Mouse (Mus musculus) erythroblast, embryonic 14.5 days (primary cell): ENCODE measurements around the gene Zgpat. TPM values are rescaled to one million over a fixed set of nuclear protein-coding genes. Genes with fewer than 3 reads are reported as not detected.

Source experiments
- H3K27me3 ChIP-seq: 2 replicates; pipeline ENCODE4 v1.6.1; 2012; ENCODE audit warnings: inconsistent platforms; ENCODE audit not compliant: control insufficient read depth
- H3K36me3 ChIP-seq: 2 replicates; pipeline ENCODE4 v1.6.1; 2012; ENCODE audit warnings: mild to moderate bottlenecking, inconsistent platforms; ENCODE audit not compliant: control insufficient read depth
- H3K4me1 ChIP-seq: 2 replicates; pipeline ENCODE4 v1.6.1; 2012; ENCODE audit warnings: inconsistent platforms; ENCODE audit not compliant: control insufficient read depth
- H3K4me3 ChIP-seq: replicated peaks from 2 replicates; pipeline ENCODE3; 2012; ENCODE audit warnings: moderate library complexity, mild to moderate bottlenecking, inconsistent platforms
- H3K9me3 ChIP-seq: 2 replicates; pipeline ENCODE4 v1.6.1; 2012; ENCODE audit warnings: low read length, inconsistent platforms, mixed read lengths; ENCODE audit not compliant: control insufficient read depth
- GATA1 ChIP-seq: IDR thresholded peaks from 2 replicates; pipeline ENCODE4 v1.6.1; 2012; ENCODE audit warnings: low read length, inconsistent platforms, mixed read lengths
- TAL1 ChIP-seq: IDR thresholded peaks from 3 replicates; pipeline ENCODE4 v1.6.1; 2012; ENCODE audit warnings: low read length, inconsistent platforms, mixed read lengths
- polyA plus RNA-seq: library from polyadenylated mRNA; stranded (reverse); fragments of >175 nt; gene quantifications from 2 replicates; pipeline ENCODE4 v1.2.3, GENCODE M21; 2012

Gene Zgpat
- polyA plus RNA-seq, 1 experiment = 1.1 TPM

DNA sequence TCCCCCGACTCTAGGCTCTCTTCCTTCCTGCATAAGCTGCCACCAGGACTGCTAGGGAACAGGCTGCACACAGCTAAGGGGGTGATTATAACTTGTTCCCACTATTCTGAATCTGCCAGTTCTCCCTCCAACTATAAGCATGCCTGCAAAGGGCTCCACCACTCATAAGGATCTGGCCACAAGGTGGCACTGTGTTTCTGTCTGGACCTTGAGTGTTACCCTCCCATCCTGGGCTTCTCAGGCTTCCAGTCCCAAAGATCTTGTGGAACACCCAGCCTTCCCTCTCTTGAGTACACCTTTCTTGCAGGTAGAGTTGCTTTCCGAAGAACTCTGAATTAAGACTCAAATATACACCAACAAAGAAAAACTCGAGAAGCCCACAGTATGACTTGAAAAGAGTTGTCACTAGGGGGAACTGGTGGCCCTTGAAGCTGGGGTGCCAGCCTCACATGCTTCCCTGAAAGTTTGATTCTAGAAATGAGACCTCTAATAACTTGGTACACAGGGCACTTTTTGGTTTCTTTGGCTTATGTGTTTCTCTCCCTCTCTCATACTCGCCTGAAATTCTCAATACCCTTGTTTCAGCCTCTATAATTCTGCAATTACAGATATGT lies 28.0 kb downstream of the Zgpat start:
- Histone ChIP-seq H3K36me3 (peaks cover 77% of the 10 kb centered on the region), H3K4me3 (no peak overlapping the region), H3K4me1 (no peaks in the 10 kb centered on the region), H3K9me3 (no peaks in the 10 kb centered on the region), H3K27me3 (no peaks in the 10 kb centered on the region)
- TF ChIP-seq TAL1 (no peak), GATA1 (no peak)

DNA sequence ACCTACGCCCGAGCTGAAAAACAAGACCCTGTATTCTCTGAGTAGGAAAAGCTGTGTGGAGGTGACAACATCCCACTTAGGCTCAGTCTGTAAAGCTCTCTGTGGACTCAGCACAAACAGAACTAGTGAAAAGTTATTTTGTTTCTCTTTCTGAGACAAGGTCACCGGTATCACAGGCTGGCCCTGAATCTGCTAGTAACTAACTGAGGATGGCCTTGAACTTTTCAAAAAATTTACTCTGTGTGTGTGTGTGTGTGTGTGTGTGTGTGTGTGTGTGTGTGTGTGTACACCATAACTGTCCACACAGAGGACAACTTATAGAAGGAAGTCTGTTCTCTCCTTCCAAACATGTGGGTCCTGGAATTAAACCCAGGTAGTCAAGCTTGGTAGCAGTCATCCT lies 29.4 kb downstream of the Zgpat start:
- no peak for TF ChIP-seq GATA1
- peaks cover 75% of the 10 kb centered on the region for H3K36me3 ChIP-seq
- H3K27me3 ChIP-seq = no peaks in the 10 kb centered on the region

DNA sequence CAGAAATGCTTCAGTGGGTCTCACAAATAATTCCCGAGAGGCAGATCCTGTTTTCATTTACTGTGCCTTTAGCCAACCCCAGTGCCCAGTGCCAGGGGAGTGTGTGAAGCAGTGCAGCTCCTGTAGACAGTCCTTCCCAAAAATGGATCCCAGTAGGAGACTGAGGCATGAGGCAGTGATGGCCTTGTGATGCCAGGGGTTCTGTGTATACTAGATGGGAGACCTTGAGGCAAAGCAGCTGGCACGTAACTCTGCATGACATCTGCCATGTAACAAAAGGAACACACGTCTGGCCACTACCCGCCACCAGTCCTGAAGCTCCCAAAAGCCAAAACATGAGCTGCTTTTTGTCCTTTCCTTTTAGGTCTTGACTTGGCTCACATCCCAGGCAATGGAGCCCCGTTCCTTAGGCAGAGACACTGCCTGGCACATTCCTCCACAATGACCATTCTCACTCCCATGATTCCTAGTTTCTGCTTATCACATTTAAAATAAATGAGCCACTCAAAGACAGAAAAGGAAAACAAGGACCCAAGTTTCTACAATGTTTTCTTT lies 32.6 kb downstream of the Zgpat start:
- TF ChIP-seq GATA1 = no peak
- TF ChIP-seq TAL1 = no peak
- Histone ChIP-seq H3K4me3 (no peak overlapping the region), H3K4me1 (peaks cover 11% of the 10 kb centered on the region), H3K36me3 (peaks cover 55% of the 10 kb centered on the region), H3K27me3 (no peaks in the 10 kb centered on the region), H3K9me3 (no peaks in the 10 kb centered on the region)

More for the DNA sequence above, 29.4 kb downstream of the Zgpat start:
- Histone ChIP-seq H3K9me3 (no peaks in the 10 kb centered on the region), H3K4me3 (no peak overlapping the region), H3K4me1 (no peaks in the 10 kb centered on the region; the same call in 1 of the 2 replicates)

DNA sequence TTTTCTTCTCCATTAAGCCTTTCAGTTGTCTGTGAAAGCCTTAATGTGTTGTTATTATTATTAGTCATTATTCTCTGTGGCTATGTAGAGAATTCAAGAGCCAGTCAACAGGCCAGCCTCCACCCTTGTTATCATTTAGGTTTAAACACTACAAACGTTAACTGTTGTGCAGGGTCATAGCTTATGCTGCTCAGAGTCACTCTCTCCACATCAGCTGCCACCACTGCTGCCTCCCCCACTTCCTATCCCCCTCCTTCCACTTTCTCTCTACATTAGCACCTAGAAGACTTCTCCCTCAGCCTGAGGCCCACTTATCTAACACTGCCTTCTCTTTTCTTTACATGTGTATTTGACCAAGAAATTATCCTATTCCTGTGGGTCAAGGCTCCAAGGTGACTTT lies 36.8 kb downstream of the Zgpat start:
- TF ChIP-seq TAL1 (no peak), GATA1 (no peak)
- peaks cover 45% of the 10 kb centered on the region for H3K36me3 ChIP-seq
- H3K4me3 ChIP-seq = no peak overlapping the region
- no peaks in the 10 kb centered on the region for H3K9me3 ChIP-seq
- no peaks in the 10 kb centered on the region for H3K27me3 ChIP-seq
- H3K4me1 ChIP-seq = peaks cover 20% of the 10 kb centered on the region

DNA sequence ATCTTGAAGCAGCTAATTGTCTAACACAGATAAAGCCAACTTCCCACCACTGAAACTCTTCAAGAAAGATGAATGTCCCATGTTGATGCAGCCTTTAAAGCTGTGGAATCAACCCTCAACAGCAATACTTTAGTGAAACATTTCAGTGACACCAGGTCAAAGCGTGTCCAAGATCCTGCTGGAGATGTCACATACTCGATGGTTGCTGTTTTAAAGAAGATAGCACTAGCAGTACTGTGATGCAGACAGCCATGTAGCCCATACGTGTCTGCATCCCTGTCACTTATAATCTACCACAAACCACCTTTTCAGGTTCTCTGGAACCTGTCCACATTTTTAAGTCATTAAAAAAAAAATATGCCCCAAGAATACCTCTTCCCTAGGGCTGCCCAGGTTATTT lies 39.0 kb downstream of the Zgpat start:
- Histone ChIP-seq H3K36me3 (peaks cover 55% of the 10 kb centered on the region), H3K27me3 (no peaks in the 10 kb centered on the region), H3K4me1 (peaks cover 20% of the 10 kb centered on the region), H3K9me3 (no peaks in the 10 kb centered on the region), H3K4me3 (no peak overlapping the region)
- no peak for TF ChIP-seq TAL1
- TF ChIP-seq GATA1 = no peak

DNA sequence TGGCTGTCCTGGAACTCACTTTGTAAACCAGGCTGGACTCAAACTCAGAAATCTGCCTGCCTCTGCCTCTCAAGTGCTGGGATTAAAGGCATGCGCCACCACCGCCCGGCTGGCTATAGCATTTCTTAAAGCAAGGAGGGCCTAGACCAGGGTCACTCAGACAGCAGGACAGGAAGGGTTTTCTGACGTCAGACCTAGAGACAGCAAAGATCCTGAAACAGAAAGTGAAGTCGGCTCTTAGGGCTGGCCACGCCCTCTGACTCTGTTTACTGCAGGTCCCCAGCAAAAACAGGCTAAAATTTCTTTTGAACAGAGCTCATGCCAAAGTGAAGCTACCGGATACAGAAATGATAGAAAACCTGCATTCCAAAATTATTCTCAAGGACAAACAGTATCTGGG lies 44.9 kb downstream of the Zgpat start:
- no peak overlapping the region for H3K4me3 ChIP-seq
- TF ChIP-seq TAL1 = no peak
- peaks cover 57% of the 10 kb centered on the region for H3K36me3 ChIP-seq
- H3K27me3 ChIP-seq = no peaks in the 10 kb centered on the region
- peaks cover 22% of the 10 kb centered on the region for H3K4me1 ChIP-seq
- no peaks in the 10 kb centered on the region for H3K9me3 ChIP-seq

DNA sequence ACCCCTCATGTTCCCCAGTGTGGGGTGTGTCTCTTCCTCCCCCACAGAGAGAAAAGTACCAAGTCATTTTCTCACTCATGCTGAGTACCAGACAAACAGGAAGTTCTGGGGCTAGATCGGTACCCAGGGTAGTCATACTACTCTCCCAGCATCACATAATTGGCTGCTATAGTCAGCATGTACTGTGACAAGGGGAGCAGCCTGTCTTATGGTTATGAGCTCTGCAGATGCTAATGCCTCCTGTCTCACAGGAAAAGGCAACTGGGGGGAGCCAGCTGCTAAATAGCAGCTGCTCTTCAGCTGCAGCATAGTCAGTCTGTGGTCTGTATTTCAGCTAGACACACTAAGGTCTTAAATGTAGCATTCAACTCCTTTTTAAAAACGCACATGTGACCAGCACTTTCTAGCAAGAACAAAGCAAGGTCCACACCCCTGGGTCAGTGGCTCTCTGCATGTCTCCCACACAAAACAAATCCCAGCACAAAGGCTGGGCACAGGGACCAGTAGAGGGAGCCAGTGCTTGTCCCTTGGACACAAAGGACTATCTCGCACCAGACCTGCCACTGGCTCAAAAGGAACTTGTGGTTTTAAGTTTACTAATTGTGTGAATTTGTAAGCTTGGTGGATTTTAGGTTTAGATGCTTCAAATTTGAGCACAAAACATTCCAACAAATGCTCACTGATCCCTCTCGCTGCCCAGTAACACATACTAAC lies 46.2 kb downstream of the Zgpat start:
- Histone ChIP-seq H3K36me3 (peaks cover 60% of the 10 kb centered on the region), H3K4me3 (no peak overlapping the region), H3K27me3 (no peaks in the 10 kb centered on the region), H3K4me1 (peaks cover 23% of the 10 kb centered on the region), H3K9me3 (no peaks in the 10 kb centered on the region)
- TF ChIP-seq GATA1 (no peak), TAL1 (no peak)

DNA sequence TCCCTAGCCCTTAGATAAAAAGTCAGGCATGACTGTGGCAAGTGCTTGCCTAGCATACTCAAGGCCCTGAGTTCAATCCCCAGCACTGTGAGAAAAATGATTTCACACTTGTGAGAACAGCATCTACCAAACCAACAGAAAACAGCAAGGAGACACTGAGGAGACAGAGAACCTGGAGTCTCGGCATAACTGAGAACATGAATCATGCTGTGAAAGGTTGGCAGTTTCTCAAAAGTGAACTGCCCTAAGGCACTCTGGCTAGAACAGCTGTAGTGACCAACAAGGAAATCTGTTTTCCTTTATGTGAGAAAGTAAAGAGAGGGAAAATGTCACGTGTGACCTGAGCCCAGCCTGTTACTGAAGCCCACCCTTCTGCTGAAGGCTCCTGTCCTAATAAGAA lies 48.4 kb downstream of the Zgpat start:
- Histone ChIP-seq H3K36me3 (peaks cover 54% of the 10 kb centered on the region), H3K4me1 (peaks cover 38% of the 10 kb centered on the region), H3K27me3 (no peaks in the 10 kb centered on the region), H3K4me3 (no peak overlapping the region), H3K9me3 (no peaks in the 10 kb centered on the region)
- TF ChIP-seq GATA1 = no peak

DNA sequence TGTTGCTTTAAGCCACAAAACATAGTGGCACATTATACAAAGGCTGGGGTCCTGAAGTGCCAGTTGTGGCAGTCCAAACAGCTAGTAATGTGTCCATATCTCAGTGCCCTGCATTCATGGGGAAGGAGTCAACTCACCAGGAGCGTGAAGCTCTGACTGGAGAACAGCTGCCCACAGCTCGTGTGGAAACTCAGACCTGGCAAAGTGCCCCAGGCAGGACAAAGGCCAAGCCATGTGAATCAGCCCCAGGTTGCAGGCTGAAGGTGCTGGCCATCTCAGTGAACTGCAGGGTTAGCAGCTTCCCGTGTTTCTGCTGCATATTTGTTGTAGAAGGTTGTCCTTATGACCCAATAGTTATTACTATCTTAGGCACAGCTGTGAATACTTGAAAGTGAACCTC lies 51.2 kb downstream of the Zgpat start:
- Histone ChIP-seq H3K9me3 (no peaks in the 10 kb centered on the region), H3K4me1 (peaks cover 54% of the 10 kb centered on the region), H3K36me3 (peaks cover 42% of the 10 kb centered on the region), H3K4me3 (no peak overlapping the region), H3K27me3 (no peaks in the 10 kb centered on the region)
- TF ChIP-seq GATA1 (no peak), TAL1 (no peak)

DNA sequence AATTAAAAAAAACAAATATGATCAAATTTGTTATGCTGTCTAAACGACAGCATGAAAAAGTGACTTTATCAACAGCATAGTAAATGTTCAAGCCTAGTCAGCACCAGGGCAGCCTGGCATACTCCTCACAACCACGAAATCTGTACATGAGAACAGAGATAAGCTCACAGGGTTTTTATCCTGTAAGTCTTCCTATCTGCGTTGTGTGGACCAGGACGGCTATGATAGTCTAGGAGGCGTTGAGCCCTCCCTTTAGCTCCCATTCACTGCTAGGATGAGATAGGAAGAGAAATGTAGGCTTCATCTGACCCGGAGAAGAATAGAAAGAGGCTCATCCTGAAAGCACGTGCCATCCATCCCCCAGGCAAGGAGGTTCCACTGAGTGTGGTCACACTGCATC lies 54.6 kb downstream of the Zgpat start:
- Histone ChIP-seq H3K9me3 (no peaks in the 10 kb centered on the region), H3K4me1 (peaks cover 78% of the 10 kb centered on the region), H3K27me3 (no peaks in the 10 kb centered on the region), H3K4me3 (peak overlapping the region; percentile 9), H3K36me3 (peaks cover 60% of the 10 kb centered on the region)
- TF ChIP-seq TAL1 = peak; percentile 46; the same call in 1 of the 3 replicates
- peak; percentile 47; the same call in 1 of the 2 replicates for TF ChIP-seq GATA1
